Mouse (Mus musculus) cortical plate, adult 2 months (tissue): ENCODE measurements around the gene Mal. TPM values are rescaled to one million over a fixed set of nuclear protein-coding genes. Genes with fewer than 3 reads are reported as not detected.
"Not testable (repeated sequence)": the region's sequence is repeated elsewhere in the genome, so short reads cannot be mapped to it uniquely, and the experiment has no call there.

Experiments used
- H3K27ac ChIP-seq: fragments of 200-500 bp; 2 replicates; pipeline ENCODE4 v1.5.1; 2012; ENCODE audit warnings: low read length, control low read depth, inconsistent platforms; ENCODE audit not compliant: insufficient read depth
- H3K4me1 ChIP-seq: fragments of 200-500 bp; 2 replicates; pipeline ENCODE4 v1.6.1; 2011; ENCODE audit warnings: low read length; ENCODE audit not compliant: control insufficient read depth, insufficient read depth
- H3K4me3 ChIP-seq: fragments of 200-500 bp; 2 replicates; pipeline ENCODE4 v1.5.1; 2011; ENCODE audit warnings: mild to moderate bottlenecking, low read length, control low read depth; ENCODE audit not compliant: insufficient read depth
- CTCF ChIP-seq: fragments of 200-500 bp; IDR thresholded peaks from 2 replicates; pipeline ENCODE4 v1.5.1; 2011; ENCODE audit warnings: mild to moderate bottlenecking, control low read depth, low read length; ENCODE audit not compliant: insufficient read depth; ENCODE audit errors: extremely low read depth
- POLR2A ChIP-seq: fragments of 200-500 bp; IDR thresholded peaks from 2 replicates; pipeline ENCODE4 v1.6.1; 2011; ENCODE audit warnings: mild to moderate bottlenecking, low read length, control low read depth; ENCODE audit not compliant: insufficient read depth; ENCODE audit errors: extremely low read depth
- polyA plus RNA-seq: library from polyadenylated mRNA; depleted of rRNA; stranded (reverse); fragments of >200 nt; gene quantifications from 2 replicates; pipeline ENCODE4 v1.2.3, GENCODE M21; 2012; rRNA removed

Gene Mal
- polyA plus RNA-seq, 1 experiment = 209 TPM

- Histone ChIP-seq H3K4me3 (no peak overlapping the region), H3K27ac (no peak overlapping the region), H3K4me1 (no peaks in the 10 kb centered on the region; the same call in 1 of the 2 replicates)
- TF ChIP-seq POLR2A = no peak
- TF ChIP-seq CTCF = no peak
Measured at GRCm38 (mm10) chr2:127605203-127605602, 51.3 kb downstream of the Mal start.

GRCm38 (mm10) chr2:127603383-127603782, 53.1 kb downstream of the Mal start:
- not testable (repeated sequence) for H3K4me3 ChIP-seq, H3K27ac ChIP-seq, H3K4me1 ChIP-seq

- H3K27ac ChIP-seq = no peak overlapping the region
- no peak for TF ChIP-seq POLR2A
- peak; percentile 22; the same call in 1 of the 2 replicates for TF ChIP-seq CTCF
- peaks cover 5% of the 10 kb centered on the region; the same call in 1 of the 2 replicates for H3K4me1 ChIP-seq
- H3K4me3 ChIP-seq = no peak overlapping the region
Measured at GRCm38 (mm10) chr2:127590840-127591239, 65.7 kb downstream of the Mal start.

- H3K4me3 ChIP-seq = no peak overlapping the region
- H3K4me1 ChIP-seq = peaks cover 5% of the 10 kb centered on the region; the same call in 1 of the 2 replicates
- TF ChIP-seq CTCF = no peak
- no peak for TF ChIP-seq POLR2A
- H3K27ac ChIP-seq = no peak overlapping the region
Measured at GRCm38 (mm10) chr2:127590204-127590603, 66.3 kb downstream of the Mal start.

GRCm38 (mm10) chr2:127588897-127589296, 67.6 kb downstream of the Mal start:
- H3K4me1 ChIP-seq = peaks cover 5% of the 10 kb centered on the region; the same call in 1 of the 2 replicates
- TF ChIP-seq POLR2A = no peak
- no peak for TF ChIP-seq CTCF
- no peak overlapping the region for H3K4me3 ChIP-seq
- H3K27ac ChIP-seq = no peak overlapping the region

- peak overlapping the region; percentile 88 for H3K27ac ChIP-seq
Measured at GRCm38 (mm10) chr2:127587514-127587844, 69.0 kb downstream of the Mal start.

GRCm38 (mm10) chr2:127586694-127587513, 69.6 kb downstream of the Mal start, which contains the start of the genes Zfp661 and Mrps5:
Gene Zfp661 (minus strand): TSS chr2:127587094.
Gene Mrps5 (plus strand): TSS chr2:127587222.
- TF ChIP-seq POLR2A (no peak; the same call in none of the 2 replicates), CTCF (no peak)
- Histone ChIP-seq H3K4me1 (peaks cover 5% of the 10 kb centered on the region; the same call in 1 of the 2 replicates), H3K4me3 (peak within 1 kb of the TSS; percentile 79), H3K27ac (peak within 1 kb of the TSS; percentile 88)

More at GRCm38 (mm10) chr2:127587514-127587844, 69.0 kb downstream of the Mal start:
- TF ChIP-seq POLR2A = no peak
- TF ChIP-seq CTCF = no peak
- Histone ChIP-seq H3K4me1 (peaks cover 5% of the 10 kb centered on the region; the same call in 1 of the 2 replicates), H3K4me3 (peak overlapping the region; percentile 79)

- peak; percentile 96 for TF ChIP-seq POLR2A
- no peak for TF ChIP-seq CTCF
- peak overlapping the region; percentile 79 for H3K4me3 ChIP-seq
- peaks cover 5% of the 10 kb centered on the region; the same call in 1 of the 2 replicates for H3K4me1 ChIP-seq
- H3K27ac ChIP-seq = no peak overlapping the region
Measured at GRCm38 (mm10) chr2:127584436-127584858, 72.0 kb downstream of the Mal start.

Other genes starting within 250 kb of the Mal start
- gene Gpat2, start 231.5 kb downstream of the Mal start, polyA plus RNA-seq = 0.13 and 0.25 TPM in 2 replicates
- 37.4 and 38.2 TPM in 2 replicates for gene Fahd2a, start 212.1 kb downstream of the Mal start, polyA plus RNA-seq
- 109 and 110 TPM in 2 replicates for gene Kcnip3, start 134.6 kb downstream of the Mal start, polyA plus RNA-seq
- gene Prom2, start 115.2 kb downstream of the Mal start, polyA plus RNA-seq = 0.17 and 0.21 TPM in 2 replicates
- gene Zfp661, start 69.6 kb downstream of the Mal start, polyA plus RNA-seq = 10.3 and 10.4 TPM in 2 replicates
- 88.8 and 90.0 TPM in 2 replicates for gene Mrps5, start 69.5 kb downstream of the Mal start, polyA plus RNA-seq
- 0.98 and 1.4 TPM in 2 replicates for gene Mall, start 73.2 kb upstream of the Mal start, polyA plus RNA-seq
- 19.7 and 20.1 TPM in 2 replicates for gene Nphp1, start 132.2 kb upstream of the Mal start, polyA plus RNA-seq
- 95.4 and 108 TPM in 2 replicates for gene Mtln, start 135.8 kb upstream of the Mal start, polyA plus RNA-seq
- gene Bub1, start 175.2 kb upstream of the Mal start, polyA plus RNA-seq = 0.21 and 0.25 TPM in 2 replicates
- gene Acoxl, start 182.2 kb upstream of the Mal start, polyA plus RNA-seq = not detected in 2 replicates